Mouse (Mus musculus) urinary bladder, adult 2 months (tissue): ENCODE results near the gene Ppp2ca. TPM values are rescaled to one million over a fixed set of nuclear protein-coding genes. Genes with fewer than 3 reads are reported as not detected.
"Not testable (repeated sequence)": the region's sequence is repeated elsewhere in the genome, so short reads cannot be mapped to it uniquely, and the experiment has no call there.

Experiments used
- DNase-seq: peaks from one replicate; pipeline ENCODE4 v3.0.0; 2022; ENCODE audit warnings: low spot score
- polyA plus RNA-seq: library from polyadenylated mRNA; depleted of rRNA; stranded (reverse); fragments of >200 nt; gene quantifications from 2 replicates; pipeline ENCODE4 v1.2.3, GENCODE M21; 2012; rRNA removed

Ppp2ca gene
- polyA plus RNA-seq, 1 experiment, result 49.0 TPM

GRCm38 (mm10) chr11:52130451-52131068, 32.1 kb downstream of the Ppp2ca start:
- DNase-seq, result no peak

DNA sequence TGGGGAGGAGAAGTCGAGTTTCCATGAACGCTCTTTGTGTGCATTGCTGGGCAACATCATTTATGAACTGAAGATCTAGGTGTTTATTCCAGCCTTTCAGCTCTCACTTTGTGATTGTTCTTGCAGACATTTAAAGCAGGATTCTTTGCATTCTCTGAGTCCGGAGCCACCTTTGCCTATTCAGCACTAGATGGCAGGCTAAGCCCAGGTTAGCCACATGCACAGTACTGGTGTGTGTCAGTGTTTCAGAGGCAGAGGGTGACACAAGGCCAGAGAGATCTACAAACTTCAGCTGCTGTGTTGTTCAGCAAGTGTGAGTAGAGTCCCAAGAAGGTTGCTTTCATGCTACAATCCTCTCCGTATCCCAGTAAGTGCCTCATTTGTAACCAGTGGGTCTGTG, 45.2 kb downstream of the Ppp2ca start:
- not testable (repeated sequence) for DNase-seq

DNA sequence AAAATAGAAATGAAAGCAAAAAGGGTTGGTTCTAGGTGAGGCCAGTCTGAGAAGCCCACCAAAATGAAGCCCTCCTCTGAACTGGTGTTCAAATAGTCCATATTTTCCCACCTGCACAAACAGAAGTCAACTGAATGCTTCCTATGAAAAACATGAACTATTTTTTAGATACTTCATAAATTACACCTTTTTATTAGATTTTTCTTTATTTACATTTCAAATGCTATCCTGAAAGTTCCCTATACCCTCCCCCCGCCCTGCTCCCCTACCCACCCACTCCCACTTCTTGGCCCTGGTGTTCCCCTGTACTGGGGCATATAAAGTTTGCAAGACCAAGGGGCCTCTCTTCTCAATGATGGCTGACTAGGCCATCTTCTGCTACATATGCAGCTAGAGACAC, 46.9 kb downstream of the Ppp2ca start, which contains the start of gene Olfr1373:
Gene Olfr1373, minus strand, starts transcription at position 101 of the 400 bp plus-strand sequence.
- not testable (repeated sequence) for DNase-seq

- no peak for DNase-seq
These were observed 65.4 kb downstream of the Ppp2ca start for GRCm38 (mm10) chr11:52163926-52164325.

- no peak for DNase-seq
These were observed 68.6 kb downstream of the Ppp2ca start for GRCm38 (mm10) chr11:52167126-52167525.

DNA sequence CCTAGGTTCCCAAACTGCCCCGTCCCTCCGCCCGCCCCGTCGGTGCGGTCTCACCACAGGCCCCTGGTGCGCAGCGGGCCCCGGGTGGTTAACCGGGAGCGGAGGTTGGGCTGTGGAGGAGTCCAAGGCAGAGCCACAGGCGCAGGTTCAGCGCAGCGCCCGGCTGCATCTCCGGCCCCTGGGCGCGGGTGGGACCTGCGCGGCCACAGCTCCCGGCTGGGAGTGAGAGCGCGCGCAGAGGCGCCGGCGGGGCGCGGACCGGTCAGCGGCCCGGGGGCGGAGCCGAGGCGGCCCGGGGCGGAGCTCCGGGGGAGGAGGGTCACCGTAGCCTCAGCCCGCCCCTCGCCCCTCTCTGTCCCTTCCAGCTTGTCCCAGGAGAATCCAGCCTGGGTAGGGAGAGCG, 69.4 kb downstream of the Ppp2ca start:
- not testable (repeated sequence) for DNase-seq

GRCm38 (mm10) chr11:52168461-52168860, 70.0 kb downstream of the Ppp2ca start:
- DNase-seq, result no peak

Other genes with a start within 250 kb of the Ppp2ca start
- gene Jade2, start 241.0 kb upstream of the Ppp2ca start, polyA plus RNA-seq, result 10.6 and 16.1 TPM in 2 replicates
- gene Cdkn2aipnl, start 131.0 kb upstream of the Ppp2ca start, polyA plus RNA-seq, result 21.2 and 23.8 TPM in 2 replicates
- 203 and 249 TPM in 2 replicates for gene Ube2b, start 97.9 kb upstream of the Ppp2ca start, polyA plus RNA-seq
- 4.6 and 5.6 TPM in 2 replicates for gene Cdkl3, start 94.5 kb upstream of the Ppp2ca start, polyA plus RNA-seq
- gene Olfr1373, start 46.8 kb downstream of the Ppp2ca start, polyA plus RNA-seq, result not detected in 2 replicates
- gene Olfr1371, start 115.3 kb downstream of the Ppp2ca start, polyA plus RNA-seq, result not detected in 2 replicates
- gene Skp1a, start 133.3 kb downstream of the Ppp2ca start, polyA plus RNA-seq, result 206 and 212 TPM in 2 replicates
- 6.1 and 8.1 TPM in 2 replicates for gene Tcf7, start 184.3 kb downstream of the Ppp2ca start, polyA plus RNA-seq